Mouse (Mus musculus) kidney, adult 2 months (tissue): ENCODE measurements around the gene Brsk1.

Source experiments
- CTCF ChIP-seq: fragments of 200-500 bp; conservative IDR thresholded peaks from 2 replicates; pipeline ENCODE4 v1.5.1; 2011; ENCODE audit warnings: low read depth, mild to moderate bottlenecking, control low read depth, low read length, moderate library complexity, mixed read lengths; ENCODE audit not compliant: insufficient read depth, insufficient read length
- POLR2A ChIP-seq: fragments of 200-500 bp; IDR thresholded peaks from one replicate; pipeline ENCODE4 v1.6.1; 2011; ENCODE audit warnings: low read depth, low read length, control low read depth

DNA sequence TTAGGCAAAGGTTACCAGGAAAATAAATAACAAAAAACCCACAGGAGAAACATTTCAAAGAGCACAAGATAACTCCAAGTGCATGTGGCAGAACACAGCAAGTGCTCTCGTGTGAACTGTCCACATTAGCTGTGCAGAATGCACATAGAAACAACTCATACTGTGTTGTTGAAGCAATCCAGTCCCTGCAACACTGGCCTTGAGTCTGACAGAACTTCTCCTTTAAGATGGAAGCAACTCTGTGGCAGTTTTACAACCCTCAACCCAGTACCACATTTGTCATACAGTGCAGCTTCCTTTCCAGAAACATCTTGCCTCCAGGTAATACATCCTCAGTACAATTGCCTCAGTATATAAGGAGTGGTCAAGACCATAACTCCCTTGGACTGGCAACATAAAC, 33.6 kb upstream of the Brsk1 start:
- no peak for TF ChIP-seq POLR2A
- no peak for TF ChIP-seq CTCF
